Mouse (Mus musculus) frontal cortex, adult (tissue): Measurements from ENCODE around the gene Chrne.
A peak's percentile ranks its signal among the peaks of the same experiment; 100 is the strongest.

Source experiments
- ATAC-seq: cut with Nextera tagmentation; 2 replicates; pipeline ENCODE4 v1.9.2; 2017; ENCODE audit warnings: mild to moderate bottlenecking, moderate library complexity, mixed read lengths; ENCODE audit not compliant: low TSS enrichment

Chrne gene

DNA sequence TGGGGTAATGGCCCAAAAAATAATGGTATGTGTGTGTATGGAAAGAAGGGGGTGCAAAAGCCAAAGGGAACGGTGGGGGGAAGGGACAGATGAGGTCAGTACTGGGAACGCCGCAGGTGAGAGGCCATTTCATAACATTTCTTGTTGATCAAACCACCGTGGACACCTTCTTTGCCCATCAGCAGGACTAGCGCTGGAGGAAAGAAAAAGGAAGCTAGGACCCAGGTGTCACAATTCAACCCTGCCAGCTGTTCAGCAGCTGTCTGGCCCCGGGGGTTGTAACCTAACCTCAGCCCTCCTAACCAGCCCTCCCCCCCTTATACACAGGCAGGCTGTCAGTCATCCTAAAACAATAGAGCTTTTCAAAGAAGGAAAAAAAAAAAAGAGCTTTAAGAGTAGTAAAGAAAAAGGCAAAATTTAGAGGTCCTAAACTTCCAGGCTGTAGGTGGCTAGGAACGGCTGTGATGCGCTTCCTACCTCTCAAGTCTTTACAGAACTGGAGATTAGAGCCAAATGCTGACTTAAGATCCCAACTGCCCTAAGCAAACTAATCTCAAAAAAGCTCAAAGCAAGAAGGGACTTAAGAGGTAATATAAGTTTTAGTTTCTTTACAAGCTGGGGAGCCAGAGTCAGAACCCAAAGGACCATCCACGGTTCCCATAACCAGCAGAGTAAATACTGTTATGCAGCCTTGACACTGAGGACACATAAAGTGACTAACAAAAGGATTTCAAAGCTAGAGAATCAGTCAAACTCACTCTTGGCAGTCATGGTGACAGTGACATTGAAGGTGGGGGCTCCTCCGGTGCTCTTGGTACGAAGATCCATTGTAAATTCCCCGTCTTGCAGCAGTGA lies 33.2 kb upstream of the Chrne start:
- no peak for ATAC-seq

DNA sequence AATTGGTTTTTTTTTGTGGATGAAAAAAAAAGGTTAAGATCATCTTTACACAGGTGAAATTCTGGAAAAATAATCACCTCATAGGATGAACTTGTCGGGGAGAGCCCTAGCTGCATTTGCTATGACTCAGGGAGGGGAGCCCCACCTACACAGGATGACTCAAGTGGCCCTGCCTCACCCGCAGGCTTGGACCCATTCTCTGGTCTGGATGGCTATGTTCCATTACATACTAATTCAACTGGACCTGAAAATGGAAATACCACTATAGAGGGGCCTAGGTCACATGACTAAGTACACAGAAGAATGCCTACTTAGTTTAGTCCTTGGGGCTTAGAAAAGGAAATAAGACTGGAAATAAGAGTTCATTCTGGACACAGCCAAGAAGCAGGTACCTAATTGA lies 32.4 kb upstream of the Chrne start:
- ATAC-seq = no peak

DNA sequence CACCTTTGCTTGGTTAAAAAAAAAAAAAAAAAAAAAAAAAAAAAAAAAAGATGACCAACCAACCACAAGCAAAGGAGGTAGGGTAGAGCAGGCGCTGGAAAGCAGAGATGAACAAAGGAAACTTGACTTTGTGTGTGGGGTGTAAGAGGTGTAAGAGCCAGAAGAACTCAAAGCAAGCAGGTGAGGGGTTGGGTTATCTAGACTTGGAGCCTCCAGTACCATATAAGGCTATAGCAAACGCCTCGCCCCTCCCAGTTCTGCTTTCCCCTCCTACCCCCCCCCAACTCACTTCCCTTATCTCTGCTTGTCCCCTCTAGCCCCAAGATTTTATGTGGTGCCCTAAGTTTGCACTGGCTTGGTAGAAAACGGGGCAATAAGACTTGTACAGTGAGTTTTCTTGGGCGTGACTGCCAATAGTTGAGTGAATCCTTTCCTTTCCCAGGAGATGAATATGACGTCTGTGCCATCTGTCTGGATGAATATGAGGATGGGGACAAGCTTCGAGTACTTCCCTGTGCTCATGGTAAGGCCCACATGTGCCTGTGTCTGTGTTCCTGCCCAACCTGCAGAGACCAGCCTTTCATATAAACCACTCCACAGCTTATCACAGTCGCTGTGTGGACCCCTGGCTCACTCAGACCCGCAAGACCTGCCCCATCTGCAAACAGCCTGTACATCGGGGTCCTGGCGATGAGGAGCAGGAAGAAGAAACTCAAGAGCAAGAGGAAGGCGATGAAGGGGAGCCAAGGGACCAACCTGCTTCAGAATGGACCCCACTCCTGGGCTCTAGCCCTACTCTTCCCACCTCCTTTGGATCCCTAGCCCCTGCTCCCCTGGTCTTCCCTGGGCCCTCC lies 31.5 kb upstream of the Chrne start:
- ATAC-seq = no peak

DNA sequence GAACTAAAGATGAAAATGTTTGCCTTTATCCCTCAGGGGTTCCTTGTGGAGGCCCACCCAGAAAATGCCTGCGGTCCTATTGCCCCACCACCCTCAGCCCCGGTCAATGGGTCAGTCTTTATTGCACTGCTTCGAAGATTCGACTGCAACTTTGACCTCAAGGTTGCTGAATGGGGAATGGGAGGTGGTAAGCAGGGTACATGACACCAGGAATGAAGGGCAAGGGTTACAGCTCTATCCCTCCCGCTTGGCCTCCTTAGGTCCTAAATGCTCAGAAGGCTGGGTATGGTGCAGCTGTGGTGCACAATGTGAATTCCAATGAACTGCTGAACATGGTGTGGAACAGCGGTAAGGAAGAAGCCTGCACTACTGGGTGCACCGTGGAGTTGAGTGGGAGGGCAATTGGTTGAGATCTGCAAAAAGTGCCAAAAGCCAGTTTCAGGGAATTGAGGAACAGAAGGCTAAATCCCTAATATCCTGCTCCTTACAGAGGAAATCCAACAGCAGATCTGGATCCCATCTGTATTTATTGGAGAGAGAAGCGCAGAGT lies 30.2 kb upstream of the Chrne start:
- no peak for ATAC-seq

DNA sequence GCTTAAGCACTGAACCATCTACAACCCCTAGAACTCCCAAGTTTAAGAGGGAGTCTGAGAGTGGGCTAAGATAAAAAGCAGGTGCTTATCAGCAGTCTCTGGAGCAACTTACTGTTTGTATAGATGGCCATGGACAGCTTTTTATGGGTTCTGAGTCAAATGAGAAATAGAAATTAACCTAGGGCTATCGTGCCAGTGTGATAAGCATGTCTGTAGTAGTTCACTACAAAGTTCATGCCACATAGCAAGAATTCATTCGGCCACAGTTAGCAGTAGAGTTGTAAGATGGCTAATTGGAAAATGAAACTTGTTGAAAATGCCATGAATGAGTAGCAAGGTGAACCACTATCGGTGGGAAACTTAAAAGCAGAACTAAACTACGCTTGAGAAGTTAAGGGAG lies 29.5 kb upstream of the Chrne start:
- ATAC-seq = no peak

DNA sequence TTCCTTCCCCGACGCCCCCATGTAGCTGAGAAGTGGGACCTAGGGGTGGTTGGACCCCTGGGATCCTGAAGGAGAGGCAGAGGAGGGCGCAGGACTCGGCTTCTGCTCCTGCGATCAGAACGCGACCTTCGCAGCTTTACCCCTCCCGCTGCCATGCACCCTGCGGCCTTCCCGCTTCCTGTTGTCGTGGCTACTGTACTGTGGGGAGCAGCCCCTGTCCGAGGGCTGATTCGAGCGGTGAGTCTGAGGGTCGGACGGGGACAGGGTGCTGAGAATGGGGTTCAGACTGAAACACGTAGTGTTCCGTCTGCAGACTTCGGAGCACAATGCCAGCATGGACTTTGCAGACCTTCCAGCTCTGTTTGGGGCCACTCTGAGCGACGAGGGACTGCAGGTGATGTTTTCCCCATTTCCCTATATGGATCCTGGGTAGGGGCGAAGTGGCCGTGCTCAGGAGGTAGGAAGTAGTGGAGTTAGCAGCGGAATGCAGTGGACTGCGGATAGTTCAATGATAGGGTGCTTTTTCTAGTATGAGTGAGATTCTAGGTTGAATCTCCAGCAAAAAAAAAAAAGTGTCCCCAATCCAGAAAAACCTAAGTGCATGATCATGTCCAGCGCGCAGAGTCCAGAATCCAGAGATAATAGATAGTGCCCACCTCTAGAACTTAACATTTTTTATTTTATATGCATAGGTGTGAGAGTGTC lies 28.9 kb upstream of the Chrne start:
- no peak for ATAC-seq

DNA sequence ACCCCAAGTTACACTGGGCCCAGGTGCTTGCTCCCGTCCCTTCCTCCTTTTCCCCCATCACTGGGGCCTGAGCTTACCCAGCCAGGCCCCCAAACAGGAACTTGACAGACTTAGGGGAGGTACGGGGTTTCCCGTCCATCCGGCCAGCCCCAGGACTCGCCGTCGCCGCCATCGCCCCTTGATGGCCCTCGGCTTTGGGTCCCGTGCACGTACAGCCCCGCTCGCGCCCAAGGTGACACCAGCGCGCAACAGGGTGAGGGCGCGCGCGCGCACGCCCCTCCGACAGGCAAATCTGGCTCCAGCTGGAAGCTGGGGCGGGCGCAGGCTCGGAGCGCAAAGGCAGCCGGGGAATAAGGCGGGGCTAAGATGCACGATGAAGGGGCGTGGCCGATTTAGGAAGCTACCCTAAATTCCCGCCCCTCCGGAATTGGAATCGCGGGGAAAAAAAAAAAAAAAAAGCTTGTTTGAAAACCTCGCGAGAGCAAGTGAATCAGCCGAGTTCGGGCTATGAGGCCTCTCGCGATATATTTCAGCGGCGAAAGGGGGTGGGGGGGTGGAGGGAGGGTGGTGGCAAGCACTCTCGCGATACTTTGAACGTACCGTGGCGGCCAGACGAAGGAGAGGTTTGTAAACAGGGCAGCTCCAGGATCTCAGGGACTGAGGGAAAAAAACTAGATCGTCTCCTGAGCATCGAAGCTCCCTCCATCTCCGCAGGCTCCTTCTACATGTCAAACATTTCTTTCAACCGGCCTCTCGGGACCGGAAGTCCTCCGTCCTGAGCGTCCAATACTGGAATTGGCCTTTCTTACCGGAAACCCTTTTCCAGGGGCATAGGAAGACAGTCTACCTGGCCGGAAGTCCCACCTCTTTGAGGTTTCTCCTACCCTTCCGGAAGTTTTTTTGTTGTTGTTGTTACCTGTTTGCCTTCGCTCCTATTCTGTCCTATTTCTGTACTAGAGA lies 28.0 kb upstream of the Chrne start, which contains the start of the genes Rnf167 and Slc25a11:
TSS of gene Rnf167 (plus strand) at position 545 of the 960 bp plus-strand sequence.
TSS of gene Slc25a11 (minus strand) at position 789 of the 960 bp plus-strand sequence.
- ATAC-seq = peak; percentile 78

DNA sequence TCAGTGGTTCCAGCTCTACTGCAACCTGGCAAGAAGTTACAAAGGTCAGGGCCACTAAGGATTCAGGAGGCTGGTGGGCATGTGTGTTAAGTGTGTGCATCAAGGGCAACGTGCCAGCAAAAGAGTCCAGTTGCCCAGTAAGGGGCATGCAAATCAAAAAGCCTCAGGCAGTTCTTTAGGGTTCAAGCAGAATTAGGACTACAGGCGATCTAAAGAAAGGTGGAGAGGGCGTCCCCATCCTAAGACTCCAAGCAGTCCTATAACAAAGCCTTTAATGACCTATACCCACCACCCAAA lies 27.2 kb upstream of the Chrne start:
- no peak for ATAC-seq

DNA sequence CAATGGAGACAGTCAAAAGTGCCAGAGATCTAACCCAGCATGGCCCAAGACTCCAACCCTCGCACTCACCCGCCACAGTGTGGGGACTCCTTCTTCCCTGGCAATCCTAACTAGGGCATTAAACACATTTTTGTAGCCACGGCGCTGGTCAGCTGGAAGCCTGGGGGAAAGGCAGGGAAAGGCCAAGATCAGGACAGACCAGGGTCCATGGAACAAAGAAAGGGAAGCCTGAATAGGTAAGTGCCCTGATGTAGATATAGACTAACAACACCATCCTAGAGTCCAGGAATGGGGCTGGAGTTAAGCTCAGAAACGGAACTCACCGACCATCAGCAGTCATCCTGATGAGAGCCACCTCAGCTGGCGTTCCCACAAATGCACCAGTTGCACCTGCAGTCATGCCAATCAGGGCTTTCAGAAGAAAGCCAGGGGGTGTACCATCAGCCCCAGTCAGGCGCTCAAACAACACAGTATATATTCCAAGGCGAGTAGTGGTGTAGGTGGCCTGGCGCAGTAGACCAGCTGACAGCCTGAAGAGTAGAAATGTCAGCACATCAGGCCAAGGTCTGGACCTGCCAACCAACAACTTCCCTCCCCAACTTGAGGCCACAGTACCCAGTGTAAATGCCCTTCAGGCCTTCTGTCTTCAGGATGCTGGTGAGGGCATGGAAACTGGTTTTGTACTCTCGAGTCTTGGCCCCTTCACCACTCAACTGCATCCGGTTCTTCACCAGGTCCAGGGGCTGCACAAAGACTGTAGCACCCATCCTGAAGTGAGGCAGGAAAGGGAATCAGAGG lies 26.6 kb upstream of the Chrne start:
- no peak for ATAC-seq

DNA sequence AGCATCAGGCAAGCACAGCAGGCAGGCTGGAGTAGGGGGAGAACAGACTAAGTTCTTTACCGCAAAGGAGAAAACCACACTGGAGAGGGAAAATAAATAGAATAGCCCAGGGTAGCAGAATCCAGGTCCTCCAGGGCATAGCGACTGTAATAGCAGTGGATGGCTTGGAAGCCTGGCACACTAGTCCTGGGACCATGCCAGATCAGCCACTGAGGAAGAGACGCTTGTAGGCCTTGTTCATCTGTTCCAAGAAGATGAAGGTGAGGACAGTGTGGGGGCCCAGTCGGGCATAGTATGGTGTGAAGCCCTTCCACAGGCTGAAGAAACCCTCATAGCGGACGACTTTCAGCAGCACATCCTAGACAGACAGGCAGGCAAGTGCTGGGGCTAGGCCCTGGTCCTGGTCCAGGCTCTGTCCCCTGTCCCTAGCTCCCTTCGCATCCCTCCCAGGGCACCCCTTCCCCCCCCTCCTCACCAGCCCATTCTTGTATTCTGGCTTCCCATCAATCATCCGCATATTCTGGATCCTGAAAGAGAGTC lies 25.6 kb upstream of the Chrne start:
- ATAC-seq = no peak

DNA sequence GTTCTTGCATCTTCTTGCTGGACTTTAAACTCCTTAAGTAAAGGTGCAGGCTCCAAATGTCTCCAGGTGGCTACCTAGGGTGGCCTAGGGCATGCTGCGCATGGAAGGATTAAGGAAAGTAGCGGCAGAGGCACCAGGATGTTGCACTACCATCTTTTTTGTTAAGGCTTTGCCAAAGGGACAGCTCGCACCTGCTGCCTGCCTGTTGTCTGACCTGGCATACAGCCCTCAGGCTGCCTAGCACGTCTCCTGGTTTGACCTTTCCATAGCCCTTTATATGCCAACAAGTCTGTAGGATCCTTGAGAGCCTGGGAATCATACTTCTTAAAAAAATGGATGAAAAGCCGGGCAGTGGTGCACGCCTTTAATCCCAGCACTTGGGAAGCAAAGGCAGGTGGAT lies 24.0 kb upstream of the Chrne start:
- ATAC-seq = no peak

DNA sequence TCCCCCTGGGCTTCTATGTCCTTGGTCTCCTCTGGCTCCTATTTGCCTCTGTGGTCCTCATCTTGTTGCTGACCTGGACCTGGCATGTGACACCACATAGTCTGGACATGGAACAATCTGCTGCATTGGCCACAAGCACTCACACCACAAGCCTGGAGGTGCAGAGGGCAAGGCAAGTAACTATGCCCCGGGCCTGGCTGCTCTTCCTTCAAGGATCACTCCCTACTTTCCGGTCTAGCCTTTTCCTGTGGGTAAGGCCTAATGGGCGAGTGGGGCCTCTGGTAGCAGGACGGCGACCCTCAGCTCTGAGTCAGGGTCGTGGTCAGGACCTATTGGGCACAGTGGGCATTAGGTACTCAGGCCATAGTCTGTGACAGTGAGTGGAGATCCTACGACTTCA lies 22.2 kb upstream of the Chrne start:
- ATAC-seq = no peak

DNA sequence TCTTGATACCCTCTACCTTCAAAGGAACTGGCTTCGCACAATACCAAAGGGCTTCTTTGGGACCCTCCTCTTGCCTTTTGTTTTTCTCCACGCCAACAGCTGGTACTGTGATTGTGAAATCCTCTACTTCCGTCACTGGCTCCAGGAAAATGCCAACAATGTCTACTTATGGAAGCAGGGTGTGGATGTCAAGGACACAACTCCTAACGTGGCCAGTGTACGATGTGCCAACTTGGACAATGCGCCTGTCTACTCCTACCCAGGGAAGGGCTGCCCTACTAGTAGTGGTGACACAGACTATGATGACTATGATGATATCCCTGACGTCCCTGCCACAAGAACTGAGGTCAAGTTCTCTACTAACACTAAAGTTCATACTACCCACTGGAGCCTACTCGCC lies 21.0 kb upstream of the Chrne start:
- ATAC-seq = no peak

DNA sequence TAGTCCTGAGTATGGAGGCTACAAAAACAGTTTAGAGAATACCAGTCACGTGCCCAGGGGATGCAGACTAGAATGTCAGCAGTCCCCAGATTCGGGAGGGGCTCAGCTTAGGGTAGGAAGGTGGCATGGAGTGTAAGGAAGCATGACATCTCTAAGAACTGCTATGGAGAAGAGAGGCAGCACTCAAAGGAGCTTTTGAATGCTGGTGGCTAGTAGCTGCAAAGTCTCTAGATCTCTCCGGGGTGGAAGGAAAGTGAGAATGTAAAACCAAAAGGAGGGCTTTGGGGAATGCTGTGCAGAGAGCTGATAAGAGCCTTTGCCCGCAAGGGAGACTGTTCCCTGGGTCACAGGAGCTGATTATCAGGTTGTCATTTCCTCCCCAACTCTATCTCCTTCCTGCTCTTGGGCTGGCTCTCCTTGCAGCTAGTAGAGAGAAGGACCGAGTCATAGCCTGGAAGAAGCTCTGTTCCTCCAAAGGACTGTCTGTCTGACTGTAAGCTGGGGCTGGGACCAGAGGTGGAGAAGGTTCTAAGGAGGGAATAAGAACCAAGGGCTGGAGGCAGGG lies 19.8 kb upstream of the Chrne start, which contains the start of gene Gp1ba:
TSS of gene Gp1ba (plus strand) at position 409 of the 565 bp plus-strand sequence.
- no peak for ATAC-seq

DNA sequence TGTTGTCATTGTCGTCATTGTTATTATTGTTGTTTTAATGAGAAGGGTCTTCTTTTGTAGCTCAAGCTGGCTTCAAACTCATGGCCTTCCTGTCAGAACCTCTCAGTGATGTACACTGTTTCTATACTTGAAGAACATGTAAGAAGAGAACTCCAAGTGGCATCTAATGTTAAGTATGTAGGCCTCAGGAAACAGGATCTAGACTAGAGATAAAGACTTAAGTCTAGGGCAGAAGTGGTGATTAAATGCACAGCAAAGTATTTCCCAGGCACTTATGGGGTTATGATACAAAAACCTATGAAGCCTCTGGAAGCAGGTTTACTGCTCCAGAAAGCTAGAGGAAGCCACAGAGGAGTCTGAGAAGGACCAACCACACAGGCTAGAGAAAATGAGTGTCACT lies 19.3 kb upstream of the Chrne start:
- no peak for ATAC-seq

DNA sequence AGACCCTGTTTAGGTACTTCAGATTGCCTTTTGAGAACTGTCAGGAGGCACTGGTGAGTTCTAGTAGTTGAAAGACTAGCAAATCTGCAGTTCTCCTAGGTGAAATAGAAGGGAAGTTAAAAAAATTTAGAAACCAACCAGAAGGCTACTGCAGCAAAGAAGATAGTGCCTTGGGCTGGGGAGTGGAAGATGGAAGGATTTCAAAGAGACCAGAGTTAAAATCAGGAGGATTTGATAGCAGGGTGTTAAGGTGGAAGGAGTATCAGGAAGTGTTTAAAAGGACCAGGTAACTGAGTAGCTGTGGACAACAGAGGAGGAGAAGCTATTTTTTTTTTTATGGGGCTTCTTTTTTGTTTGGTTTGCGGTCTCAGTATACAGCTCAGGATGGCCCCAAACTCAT lies 18.7 kb upstream of the Chrne start:
- ATAC-seq = no peak

DNA sequence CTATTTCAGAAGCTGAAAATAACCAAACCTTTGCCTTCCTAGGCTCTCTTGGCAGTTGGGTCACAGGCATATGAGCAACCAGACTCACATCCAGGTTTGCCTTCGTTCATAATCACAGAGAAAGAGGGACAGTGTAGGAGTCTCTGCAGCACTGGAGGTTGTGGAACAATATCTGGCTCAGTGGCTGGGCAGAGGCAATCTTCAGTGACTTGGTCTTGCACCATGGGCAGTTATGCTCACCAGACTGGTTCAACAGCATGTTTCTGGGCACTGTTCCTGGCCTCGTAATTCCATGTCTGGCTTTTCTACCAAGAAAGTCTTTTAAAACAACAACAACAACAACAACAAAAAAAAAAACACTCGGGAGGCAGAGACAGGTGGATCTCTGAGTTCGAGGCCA lies 16.6 kb upstream of the Chrne start:
- ATAC-seq = no peak

DNA sequence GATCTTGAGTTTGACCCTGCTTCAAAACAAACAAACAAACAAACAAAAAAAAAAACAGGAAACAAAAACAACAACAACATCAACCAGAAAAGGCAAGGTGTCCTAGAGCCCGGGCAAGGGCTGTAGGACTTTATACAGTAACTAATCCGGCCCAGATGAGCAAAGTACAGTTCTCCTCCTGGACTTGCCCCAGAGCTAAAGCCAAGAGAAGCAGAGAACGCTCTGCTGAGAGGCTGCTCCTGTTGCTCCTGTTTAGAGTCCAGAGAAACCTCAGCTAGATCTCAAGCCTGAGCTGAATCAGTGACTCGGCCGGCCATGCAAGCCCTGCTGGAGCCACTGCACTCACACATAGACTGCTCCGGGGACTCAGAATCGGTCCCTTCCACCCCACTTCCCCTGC lies 11.1 kb upstream of the Chrne start:
- ATAC-seq = no peak

DNA sequence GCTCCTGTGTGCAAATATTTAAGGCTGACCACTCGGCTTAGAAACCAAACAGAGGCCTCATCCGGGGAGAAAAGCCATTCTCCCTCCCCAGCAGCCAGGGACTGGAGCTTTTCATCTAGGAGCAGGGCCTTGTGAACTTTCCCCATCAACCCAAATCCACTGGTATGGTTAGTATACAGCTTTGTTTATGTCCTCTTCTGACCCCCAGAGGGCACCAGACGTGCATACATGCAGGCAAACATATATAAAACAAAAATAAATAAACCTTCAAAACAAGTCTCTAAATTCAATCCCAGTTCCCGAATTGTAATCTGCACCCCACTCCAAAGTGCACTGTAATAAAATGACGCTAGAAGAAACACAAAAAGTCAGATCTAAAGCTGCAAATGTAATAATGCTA lies 10.5 kb upstream of the Chrne start:
- ATAC-seq = no peak
